Mouse (Mus musculus) kidney, postnatal 25 days (tissue): ENCODE measurements around the gene Usp25.

Experiments used
- DNase-seq, 2 experiments: peaks; one replicate each; pipeline ENCODE4 v3.0.0; 2021; ENCODE audit warnings: mixed read lengths in 2 of 2

The Usp25 gene

GRCm38 (mm10) chr16:77150338-77150737 lies 136.8 kb downstream of the Usp25 start:
- DNase-seq, result no peak

GRCm38 (mm10) chr16:77150884-77151283 lies 137.4 kb downstream of the Usp25 start:
- DNase-seq, result no peak

GRCm38 (mm10) chr16:77152288-77152687 lies 138.8 kb downstream of the Usp25 start:
- DNase-seq, result no peak

- no peak for DNase-seq
Measured at GRCm38 (mm10) chr16:77153216-77153715, 139.8 kb downstream of the Usp25 start.

- no peak for DNase-seq
Measured at GRCm38 (mm10) chr16:77153815-77154214, 140.3 kb downstream of the Usp25 start.

GRCm38 (mm10) chr16:77154831-77155230 lies 141.3 kb downstream of the Usp25 start:
- no peak for DNase-seq
